Mouse (Mus musculus): Measurements from ENCODE around the gene Gm6268. TPM values are rescaled to one million over a fixed set of nuclear protein-coding genes. Genes with fewer than 3 reads are reported as not detected.

Gene Gm6268
- not detected for total RNA-seq (2021)
- long read RNA-seq, experiment 1: 0 reads
- long read RNA-seq, experiment 2: 0 reads

GRCm38 (mm10) chrX:36400980-36401379, at the start of gene Gm6268:
TSS of gene Gm6268 (plus strand) at chrX:36401280.
- DNase-seq: no peak

- peak; percentile 32 for DNase-seq
Measured at GRCm38 (mm10) chrX:36352446-36352845, 48.6 kb upstream of the Gm6268 start.

- DNase-seq: peak; percentile 17
Measured at GRCm38 (mm10) chrX:36385340-36385739, 15.7 kb upstream of the Gm6268 start.

DNA sequence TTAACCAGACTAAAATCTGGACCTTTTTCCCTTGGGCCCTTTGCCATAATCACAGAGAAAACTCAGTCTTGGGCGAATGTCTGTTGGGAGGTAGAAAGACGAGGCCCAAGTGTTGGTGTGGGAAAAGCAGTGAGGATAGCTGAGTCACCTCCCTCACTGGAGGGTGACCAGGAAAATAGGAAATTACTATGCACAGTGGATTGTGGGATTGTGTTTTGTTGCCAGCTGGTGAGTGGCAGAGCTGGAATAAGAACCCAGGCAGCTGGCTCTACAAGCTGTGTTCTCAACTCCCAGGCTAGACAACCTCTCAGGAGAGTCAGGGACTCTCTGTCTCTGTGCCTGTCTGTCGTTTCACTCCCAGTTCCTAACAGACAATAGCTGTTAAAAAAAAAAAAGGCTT, 11.1 kb upstream of the Gm6268 start:
- DNase-seq: peak; percentile 5

DNA sequence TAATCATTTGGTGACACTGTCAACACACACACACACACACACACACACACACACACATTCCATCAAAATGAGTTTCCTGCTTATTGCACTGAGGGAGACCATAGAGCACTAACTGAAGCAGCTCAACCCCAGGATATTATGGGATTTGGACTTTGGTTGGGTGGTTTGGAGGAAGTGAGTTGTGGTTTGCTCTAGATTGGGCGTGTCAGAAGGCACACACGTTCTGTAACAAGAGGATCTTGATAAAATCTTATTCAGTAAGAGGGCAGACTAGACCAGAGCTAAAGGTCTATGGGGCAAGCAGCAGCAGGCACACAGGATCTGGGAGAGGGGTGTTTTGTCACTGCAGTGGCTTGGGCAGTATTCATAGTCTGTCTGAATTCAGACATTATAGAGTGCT, 10.6 kb upstream of the Gm6268 start:
- no peak for DNase-seq

DNA sequence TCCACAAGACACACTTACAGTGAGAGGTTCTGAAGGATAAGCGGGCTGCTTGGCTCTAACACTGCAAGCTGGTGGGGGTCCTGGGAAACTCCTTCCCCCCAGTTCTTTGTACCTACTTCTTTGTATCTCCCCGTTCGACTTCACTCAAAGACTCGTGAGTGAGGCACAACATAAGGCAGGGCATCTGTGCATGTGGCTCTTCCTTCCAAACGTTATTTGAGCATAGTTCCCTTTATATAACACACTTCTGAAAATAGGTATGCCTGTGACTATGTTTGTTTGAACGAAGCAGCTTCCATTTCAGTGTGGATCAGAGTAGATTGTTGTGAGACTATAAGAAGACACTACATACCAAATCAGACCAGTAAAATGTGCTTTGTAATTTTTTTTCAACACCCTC, 8.4 kb upstream of the Gm6268 start:
- DNase-seq: no peak

- DNase-seq: no peak
Measured at GRCm38 (mm10) chrX:36393279-36393678, 7.8 kb upstream of the Gm6268 start.

DNA sequence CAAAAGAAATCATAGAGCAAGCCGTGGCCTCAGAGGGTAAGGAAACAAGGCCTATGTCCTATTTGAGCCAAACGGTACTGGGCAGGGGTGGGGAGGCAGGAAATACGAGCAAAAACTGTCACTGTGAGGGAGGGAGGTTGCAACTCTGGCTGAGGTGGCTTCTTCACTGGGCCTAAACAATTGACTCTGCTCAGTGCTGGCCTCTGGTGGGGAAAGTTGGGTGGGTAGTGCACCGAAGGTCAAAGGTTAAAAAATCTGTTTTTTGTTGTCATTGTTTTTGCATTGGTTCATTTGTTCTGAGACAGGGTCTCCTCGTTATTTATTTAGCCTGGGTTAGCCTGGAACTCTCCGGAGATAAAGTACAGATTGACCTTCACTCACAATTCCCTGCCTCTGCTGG, 1.2 kb downstream of the Gm6268 start:
- peak; percentile 15 for DNase-seq

DNA sequence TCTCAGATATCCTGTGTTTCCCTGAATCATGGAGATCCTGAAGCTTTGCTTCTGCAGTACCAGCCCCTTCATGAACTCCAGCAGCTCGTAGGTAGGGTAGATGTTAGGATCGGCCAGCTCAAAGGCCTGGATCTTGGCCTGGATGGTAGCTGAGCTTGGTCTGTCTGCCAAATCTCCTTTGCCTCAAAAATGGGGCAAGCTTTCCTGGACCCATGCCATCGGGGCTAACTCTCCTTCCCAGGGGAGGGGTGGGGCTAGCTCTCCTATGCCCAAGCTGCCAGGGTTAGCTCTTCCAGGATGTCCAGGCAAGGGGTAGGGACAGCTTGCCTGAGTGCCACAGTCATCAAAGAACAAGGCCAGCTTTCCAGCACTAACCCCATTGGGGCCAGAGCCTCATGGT, 18.1 kb downstream of the Gm6268 start:
- peak; percentile 50 for DNase-seq

- DNase-seq: peak; percentile 8
Measured at GRCm38 (mm10) chrX:36434993-36435392, 33.9 kb downstream of the Gm6268 start.

DNA sequence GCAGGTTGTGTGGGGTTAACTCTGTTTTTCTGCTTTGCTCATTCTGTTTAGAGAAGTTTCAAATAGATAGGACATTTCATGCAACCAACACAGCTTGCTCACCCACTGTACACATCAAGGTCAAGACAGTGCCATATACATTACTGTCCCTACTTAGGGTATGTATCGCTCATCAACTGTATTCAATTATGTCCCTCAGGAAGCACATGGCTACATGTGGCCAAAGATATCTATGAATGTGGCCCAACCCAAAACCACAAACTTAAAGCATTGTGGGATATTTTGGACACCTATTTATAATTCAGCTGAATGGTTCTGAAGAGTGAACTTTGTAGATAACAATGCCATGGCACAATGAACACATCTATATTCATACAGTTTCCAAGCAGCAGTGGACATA, 36.9 kb downstream of the Gm6268 start:
- DNase-seq: no peak

Small RNAs within 50 kb of the gene (microRNA-seq; reads per million reads assigned to microRNA genes)
- not detected for gene Gm44485

Other genes starting within 250 kb of the Gm6268 start
- 1 to 10 TPM; 5.2 to 9.1 TPM for gene Zcchc12, start 205.4 kb upstream of the Gm6268 start, total RNA-seq (2021)
- gene Lonrf3, start 72.9 kb upstream of the Gm6268 start, total RNA-seq (2021): 1 to 10 TPM; 4.9 to 5.8 TPM
- gene Gm14569, start 90.5 kb downstream of the Gm6268 start, total RNA-seq (2021): under 1 TPM; 0.66 to 0.70 TPM
- 100 to 1,000 TPM; 225 to 276 TPM for gene Pgrmc1, start 196.9 kb downstream of the Gm6268 start, total RNA-seq (2021)
- 1 to 10 TPM; 4.0 to 5.6 TPM for gene Akap17b, start 244.1 kb downstream of the Gm6268 start, total RNA-seq (2021)

Data from adrenal gland, postnatal 10 days (tissue).